Mouse (Mus musculus) megakaryocyte, embryonic 14.5 days (primary cell): ENCODE results near the gene Gnb4. TPM values are rescaled to one million over a fixed set of nuclear protein-coding genes. Genes with fewer than 3 reads are reported as not detected.

ENCODE experiments used
- H3K27me3 ChIP-seq: replicated peaks from 2 replicates; pipeline ENCODE3; 2012; ENCODE audit warnings: inconsistent platforms
- H3K36me3 ChIP-seq: replicated peaks from 2 replicates; pipeline ENCODE3; 2012; ENCODE audit warnings: low read length, inconsistent platforms, mixed read lengths
- H3K4me1 ChIP-seq: 2 replicates; pipeline ENCODE4 v1.6.1; 2012; ENCODE audit warnings: inconsistent platforms
- H3K4me3 ChIP-seq: replicated peaks from 2 replicates; pipeline ENCODE3; 2012; ENCODE audit warnings: moderate library complexity, mild to moderate bottlenecking, inconsistent platforms
- H3K9me3 ChIP-seq: 2 replicates; pipeline ENCODE4 v1.6.1; 2012; ENCODE audit warnings: inconsistent platforms
- FLI1 ChIP-seq: IDR thresholded peaks from 2 replicates; pipeline ENCODE4 v1.6.1; 2012; ENCODE audit warnings: low read length, inconsistent platforms, mixed read lengths
- GATA1 ChIP-seq: IDR thresholded peaks from 3 replicates; pipeline ENCODE4 v1.6.1; 2012; ENCODE audit warnings: mixed read lengths, low read length, inconsistent platforms, borderline replicate concordance
- polyA plus RNA-seq: library from polyadenylated mRNA; stranded (reverse); fragments of >175 nt; gene quantifications from 2 replicates; pipeline ENCODE4 v1.2.3, GENCODE M21; 2012; ENCODE audit warnings: low replicate concordance; ENCODE audit not compliant: insufficient read depth

Gnb4 gene
- polyA plus RNA-seq, 1 experiment, result 0.63 TPM

DNA sequence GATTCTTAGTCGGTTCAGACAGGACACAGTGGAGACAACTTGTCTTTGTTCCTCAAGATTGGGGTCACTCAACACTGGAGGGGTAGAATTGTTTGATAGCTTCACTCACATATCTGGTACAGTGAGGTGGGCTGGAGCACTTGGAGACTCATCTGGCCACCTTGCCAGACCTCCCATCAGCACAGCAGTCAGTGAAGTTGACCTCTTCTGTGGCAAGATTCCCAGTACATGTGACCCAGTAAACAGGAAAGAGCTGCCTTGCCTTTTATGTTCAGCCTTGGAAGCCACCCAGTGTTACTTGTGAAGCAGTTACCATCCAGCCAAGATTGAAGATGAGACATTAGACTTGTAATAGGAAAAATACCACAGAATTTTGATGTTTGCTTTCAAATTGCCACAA, 78.8 kb downstream of the Gnb4 start:
- no peaks in the 10 kb centered on the region for H3K27me3 ChIP-seq
- H3K36me3 ChIP-seq, result peaks cover 91% of the 10 kb centered on the region
- no peaks in the 10 kb centered on the region for H3K9me3 ChIP-seq
- no peak for TF ChIP-seq FLI1
- no peak for TF ChIP-seq GATA1
- H3K4me3 ChIP-seq, result no peak overlapping the region
- peaks cover 28% of the 10 kb centered on the region for H3K4me1 ChIP-seq

DNA sequence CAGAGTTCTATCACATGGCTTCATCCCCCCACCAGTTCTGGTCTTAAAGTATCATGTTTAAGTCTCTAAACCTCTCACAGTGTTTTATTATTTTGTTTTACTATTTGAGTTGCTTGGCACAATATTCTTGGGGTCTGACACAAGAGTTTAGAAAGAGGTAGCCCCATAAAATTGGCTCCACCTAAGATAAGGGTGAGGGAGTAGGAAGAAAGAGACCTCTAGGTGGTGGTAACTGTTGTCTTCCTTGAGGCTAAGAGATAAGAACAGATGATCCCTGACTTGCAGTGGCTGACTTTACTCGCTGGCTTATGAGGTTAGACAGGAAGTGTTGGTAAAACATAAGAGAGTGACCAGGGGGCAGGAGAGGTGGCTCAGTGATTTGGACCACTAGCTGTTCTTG, 80.7 kb downstream of the Gnb4 start:
- Histone ChIP-seq H3K4me1 (peaks cover 32% of the 10 kb centered on the region), H3K9me3 (no peaks in the 10 kb centered on the region), H3K27me3 (no peaks in the 10 kb centered on the region), H3K36me3 (peaks cover 86% of the 10 kb centered on the region), H3K4me3 (no peak overlapping the region)
- TF ChIP-seq FLI1 (no peak), GATA1 (no peak)

Other genes starting within 250 kb of the Gnb4 start
- gene Pik3ca, start 218.9 kb downstream of the Gnb4 start, polyA plus RNA-seq, result 0.64 and 0.81 TPM in 2 replicates
- not detected in 2 replicates for gene Kcnmb3, start 124.4 kb downstream of the Gnb4 start, polyA plus RNA-seq
- 2.3 TPM in 1 of 2 replicates, not detected in the other for gene Zfp639, start 106.3 kb downstream of the Gnb4 start, polyA plus RNA-seq
- 2.7 TPM in 1 of 2 replicates, not detected in the other for gene Mfn1, start 87.1 kb downstream of the Gnb4 start, polyA plus RNA-seq
- 9.8 TPM in 1 of 2 replicates, not detected in the other for gene Actl6a, start 89.7 kb upstream of the Gnb4 start, polyA plus RNA-seq
- 25.7 and 40.0 TPM in 2 replicates for gene Ndufb5, start 120.4 kb upstream of the Gnb4 start, polyA plus RNA-seq
- 4.2 TPM in 1 of 2 replicates, not detected in the other for gene Mrpl47, start 121.0 kb upstream of the Gnb4 start, polyA plus RNA-seq
- not detected in 2 replicates for gene Usp13, start 201.0 kb upstream of the Gnb4 start, polyA plus RNA-seq